Mouse (Mus musculus): ENCODE results near the gene Lrrc27.

- TF ChIP-seq CTCF (IDR thresholded peaks at IDR 0.05; ENCODE audit: low read depth) (no peak), EP300 (optimal IDR thresholded peaks at IDR 0.05) (no peak)
These were observed 1.4 kb downstream of the Lrrc27 start for GRCm38 (mm10) chr7:139214160-139214559.
